Mouse (Mus musculus) kidney, postnatal 0 days (tissue): ENCODE data around the gene Ankrd60. TPM values are rescaled to one million over a fixed set of nuclear protein-coding genes. Genes with fewer than 3 reads are reported as not detected.

Experiments used
- ATAC-seq: fragments of 200-750 bp; cut with Nextera tagmentation; replicated peaks from 2 replicates; pipeline ENCODE4 v1.8.0; 2017; ENCODE audit warnings: low read depth, moderate number of reproducible peaks, moderate TSS enrichment, moderate library complexity; ENCODE audit not compliant: low FRiP score
- DNase-seq: peaks from one replicate; pipeline ENCODE4 v3.0.0-alpha.2; 2016; ENCODE audit warnings: low spot score
- H3K27ac ChIP-seq: fragments of 300-500 bp; sonication (generic); 2 replicates; pipeline ENCODE4 v1.5.1; 2014; ENCODE audit warnings: mild to moderate bottlenecking
- H3K27me3 ChIP-seq: fragments of 300-500 bp; sonication (generic); 2 replicates; pipeline ENCODE4 v1.6.1; 2014; ENCODE audit warnings: low read length, mixed read lengths; ENCODE audit not compliant: insufficient read depth
- H3K36me3 ChIP-seq: fragments of 300-500 bp; sonication (generic); 2 replicates; pipeline ENCODE4 v1.6.1; 2014; ENCODE audit warnings: low read length, mixed read lengths; ENCODE audit not compliant: insufficient read depth
- H3K4me1 ChIP-seq: fragments of 300-500 bp; sonication (generic); replicated peaks from 2 replicates; pipeline ENCODE4 v1.6.1; 2014; ENCODE audit warnings: antibody characterized with exemption, low read length, mixed read lengths; ENCODE audit not compliant: insufficient read depth
- H3K4me2 ChIP-seq: fragments of 300-500 bp; sonication (generic); 2 replicates; pipeline ENCODE4 v1.6.1; 2014; ENCODE audit warnings: mild to moderate bottlenecking, low read length, moderate library complexity, mixed read lengths
- H3K4me3 ChIP-seq: fragments of 300-500 bp; sonication (generic); replicated peaks from 2 replicates; pipeline ENCODE4 v1.5.1; 2014; ENCODE audit warnings: low read depth, low read length
- H3K9ac ChIP-seq: fragments of 300-500 bp; sonication (generic); 2 replicates; pipeline ENCODE4 v1.6.1; 2014; ENCODE audit warnings: low read depth, low read length
- H3K9me3 ChIP-seq: fragments of 300-500 bp; sonication (generic); replicated peaks from 2 replicates; pipeline ENCODE4 v1.6.1; 2016; ENCODE audit warnings: low read length, inconsistent platforms, mixed read lengths
- CTCF ChIP-seq: IDR thresholded peaks from 2 replicates; pipeline ENCODE4 v1.5.1; 2016; ENCODE audit warnings: antibody characterized with exemption, low read depth, mild to moderate bottlenecking, moderate library complexity
- WGBS: fragments of 180-500 bp; shearing (Covaris S2); extraction: QIAGEN DNeasy Blood & Tissue Kit; methylation state at CpG from one replicate; pipeline ENCODE4 v1.1.7; 2014; 5-methylcytosine and 5-hydroxymethylcytosine counted together
- polyA plus RNA-seq: library from polyadenylated mRNA; unstranded; fragments of >200 nt; fragmentation: Nextera tagmentation; extraction: Ambion mirVana; gene quantifications from 2 replicates; pipeline ENCODE4 v1.2.1, GENCODE M21; 2015

Gene Ankrd60
- polyA plus RNA-seq, 1 experiment from 2014 or later: not detected

GRCm38 (mm10) chr2:173564179-173564578 lies 14.0 kb downstream of the Ankrd60 start:
- Histone ChIP-seq H3K9me3 (no peaks in the 10 kb centered on the region), H3K27me3 (no peaks in the 10 kb centered on the region), H3K4me1 (0 out of 2 replicates have a peak, but pooled peaks cover 3% of the 10 kb centered on the region), H3K9ac (no peak overlapping the region), H3K4me3 (no peak overlapping the region), H3K4me2 (no peak overlapping the region), H3K27ac (no peak overlapping the region), H3K36me3 (no peaks in the 10 kb centered on the region)
- peak; percentile 50 for TF ChIP-seq CTCF
- DNase-seq (peak; percentile 73), ATAC-seq (no peak)
- 47% methylated on average over 9 of the region's 9 CpGs for WGBS

- Histone ChIP-seq H3K27ac (no peak overlapping the region), H3K9ac (no peak overlapping the region), H3K27me3 (no peaks in the 10 kb centered on the region), H3K36me3 (no peaks in the 10 kb centered on the region), H3K9me3 (no peaks in the 10 kb centered on the region), H3K4me1 (0 out of 2 replicates have a peak, but pooled peaks cover 3% of the 10 kb centered on the region), H3K4me2 (no peak overlapping the region), H3K4me3 (no peak overlapping the region)
- TF ChIP-seq CTCF: peak; percentile 67
- DNase-seq: peak; percentile 50
- ATAC-seq: no peak
- WGBS: 64% methylated on average over 7 of the region's 7 CpGs
These were observed 14.8 kb downstream of the Ankrd60 start for GRCm38 (mm10) chr2:173563336-173563735.

- no peak for ATAC-seq
- 38% methylated on average over 5 of the region's 5 CpGs for WGBS
- TF ChIP-seq CTCF: peak; percentile 92
These were observed 16.2 kb downstream of the Ankrd60 start for GRCm38 (mm10) chr2:173561851-173562442.

GRCm38 (mm10) chr2:173558754-173559396 lies 19.3 kb downstream of the Ankrd60 start:
- Histone ChIP-seq H3K4me3 (no peak overlapping the region), H3K36me3 (no peaks in the 10 kb centered on the region), H3K9me3 (no peaks in the 10 kb centered on the region), H3K27ac (peak overlapping the region; percentile 37; the same call in 1 of the 2 replicates), H3K27me3 (no peaks in the 10 kb centered on the region), H3K4me2 (no peak overlapping the region), H3K9ac (no peak overlapping the region), H3K4me1 (no peaks in the 10 kb centered on the region)
- 28% methylated on average over 12 of the region's 12 CpGs for WGBS
- peak; percentile 36; the same call in 1 of the 2 replicates for ATAC-seq
- DNase-seq: peak; percentile 83
- no peak for TF ChIP-seq CTCF

More at GRCm38 (mm10) chr2:173561851-173562442, 16.2 kb downstream of the Ankrd60 start:
- Histone ChIP-seq H3K4me1 (0 out of 2 replicates have a peak, but pooled peaks cover 3% of the 10 kb centered on the region), H3K36me3 (no peaks in the 10 kb centered on the region), H3K4me2 (no peak overlapping the region), H3K9me3 (no peaks in the 10 kb centered on the region), H3K27ac (no peak overlapping the region), H3K27me3 (no peaks in the 10 kb centered on the region), H3K4me3 (no peak overlapping the region), H3K9ac (no peak overlapping the region)
- peak; percentile 81 for DNase-seq

DNA sequence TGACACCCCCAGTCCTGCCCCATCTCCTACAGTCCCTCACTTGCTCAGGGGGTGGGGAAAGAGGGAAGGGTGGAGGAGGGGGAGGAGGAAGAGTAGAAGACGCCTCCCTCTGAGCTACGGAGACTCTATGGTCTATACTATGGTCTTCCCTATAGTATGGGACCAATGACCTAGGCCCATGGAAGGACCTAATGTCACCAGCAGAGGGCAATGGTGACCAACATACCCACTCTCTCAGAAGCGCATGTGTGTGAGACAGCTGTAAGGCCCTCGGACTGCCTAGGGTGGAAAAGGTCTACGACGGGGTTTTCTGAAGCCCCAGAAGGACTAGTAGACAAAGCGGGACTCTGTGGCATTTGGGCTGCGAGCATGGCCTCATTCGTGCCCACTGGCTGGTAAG lies 24.3 kb downstream of the Ankrd60 start:
- Histone ChIP-seq H3K4me1 (no peaks in the 10 kb centered on the region), H3K9ac (no peak overlapping the region), H3K9me3 (no peaks in the 10 kb centered on the region), H3K4me2 (no peak overlapping the region), H3K27me3 (no peaks in the 10 kb centered on the region), H3K4me3 (no peak overlapping the region), H3K27ac (no peak overlapping the region), H3K36me3 (no peaks in the 10 kb centered on the region)
- WGBS: 40% methylated on average over 9 of the region's 9 CpGs
- ATAC-seq (no peak), DNase-seq (no peak)
- peak; percentile 70 for TF ChIP-seq CTCF

DNA sequence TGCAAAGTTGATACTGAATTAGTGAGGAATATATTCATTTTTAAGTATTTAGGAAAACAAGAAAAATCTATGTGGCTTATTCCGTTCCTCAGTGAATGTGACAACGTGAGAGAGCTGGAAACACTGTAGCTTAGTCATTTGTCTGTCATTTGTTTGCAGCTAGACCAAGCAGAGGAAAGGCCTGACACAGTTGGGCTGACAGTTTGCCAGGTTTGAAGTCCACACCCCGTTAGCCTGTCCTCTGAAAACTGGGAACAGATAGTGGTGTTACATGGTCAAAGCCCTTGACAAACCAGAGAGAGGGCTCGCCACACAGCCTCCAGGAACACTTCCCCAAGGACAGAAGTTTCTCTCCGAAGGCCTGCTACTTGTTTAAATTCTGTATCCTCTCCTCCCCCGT lies 27.5 kb downstream of the Ankrd60 start:
- no peak for TF ChIP-seq CTCF
- DNase-seq (no peak), ATAC-seq (no peak)
- H3K9ac ChIP-seq: no peak overlapping the region
- no peak overlapping the region for H3K4me3 ChIP-seq
- no peaks in the 10 kb centered on the region for H3K36me3 ChIP-seq
- H3K27me3 ChIP-seq: no peaks in the 10 kb centered on the region
- WGBS: 72% methylated on average over 6 of the region's 6 CpGs
- H3K4me1 ChIP-seq: no peaks in the 10 kb centered on the region
- no peak overlapping the region for H3K27ac ChIP-seq
- no peaks in the 10 kb centered on the region for H3K9me3 ChIP-seq
- no peak overlapping the region for H3K4me2 ChIP-seq
